Mouse (Mus musculus) erythroblast, embryonic 14.5 days (primary cell): ENCODE data around the gene Atic. TPM values are rescaled to one million over a fixed set of nuclear protein-coding genes. Genes with fewer than 3 reads are reported as not detected.

ENCODE experiments used
- H3K27me3 ChIP-seq: 2 replicates; pipeline ENCODE4 v1.6.1; 2012; ENCODE audit warnings: inconsistent platforms; ENCODE audit not compliant: control insufficient read depth
- H3K36me3 ChIP-seq: 2 replicates; pipeline ENCODE4 v1.6.1; 2012; ENCODE audit warnings: mild to moderate bottlenecking, inconsistent platforms; ENCODE audit not compliant: control insufficient read depth
- H3K4me1 ChIP-seq: 2 replicates; pipeline ENCODE4 v1.6.1; 2012; ENCODE audit warnings: inconsistent platforms; ENCODE audit not compliant: control insufficient read depth
- H3K4me3 ChIP-seq: replicated peaks from 2 replicates; pipeline ENCODE3; 2012; ENCODE audit warnings: moderate library complexity, mild to moderate bottlenecking, inconsistent platforms
- H3K9me3 ChIP-seq: 2 replicates; pipeline ENCODE4 v1.6.1; 2012; ENCODE audit warnings: low read length, inconsistent platforms, mixed read lengths; ENCODE audit not compliant: control insufficient read depth
- GATA1 ChIP-seq: IDR thresholded peaks from 2 replicates; pipeline ENCODE4 v1.6.1; 2012; ENCODE audit warnings: low read length, inconsistent platforms, mixed read lengths
- TAL1 ChIP-seq: IDR thresholded peaks from 3 replicates; pipeline ENCODE4 v1.6.1; 2012; ENCODE audit warnings: low read length, inconsistent platforms, mixed read lengths
- polyA plus RNA-seq: library from polyadenylated mRNA; stranded (reverse); fragments of >175 nt; gene quantifications from 2 replicates; pipeline ENCODE4 v1.2.3, GENCODE M21; 2012

Atic gene
- polyA plus RNA-seq, 1 experiment: 0.68 TPM

GRCm38 (mm10) chr1:71609916-71610315, 53.0 kb downstream of the Atic start:
- H3K4me3 ChIP-seq: no peak overlapping the region
- H3K9me3 ChIP-seq: no peaks in the 10 kb centered on the region
- H3K27me3 ChIP-seq: no peaks in the 10 kb centered on the region
- TF ChIP-seq TAL1 (no peak), GATA1 (no peak)
- no peaks in the 10 kb centered on the region for H3K4me1 ChIP-seq
- H3K36me3 ChIP-seq: peaks cover 13% of the 10 kb centered on the region; the same call in 1 of the 2 replicates

DNA sequence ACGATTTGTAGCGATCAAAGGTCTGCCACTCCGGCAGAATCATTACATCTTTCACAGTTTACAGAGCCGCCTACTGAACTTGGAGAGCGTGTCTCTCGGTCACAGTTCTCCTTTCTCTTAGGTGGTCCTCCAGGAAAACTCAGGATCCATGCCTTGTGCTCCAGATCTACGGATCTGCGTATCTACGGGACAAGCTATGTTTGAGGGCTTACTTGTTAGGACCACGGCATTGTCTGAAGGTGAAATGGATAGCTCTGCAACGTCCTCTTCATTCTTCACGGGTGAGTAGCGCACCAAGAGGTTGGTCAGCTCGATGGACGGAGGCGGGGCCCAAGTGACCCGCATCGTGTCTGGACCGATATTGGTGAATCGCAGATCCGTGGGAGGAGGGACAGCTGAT, 55.3 kb downstream of the Atic start:
- H3K9me3 ChIP-seq: no peaks in the 10 kb centered on the region
- peaks cover 10% of the 10 kb centered on the region; the same call in 1 of the 2 replicates for H3K36me3 ChIP-seq
- no peaks in the 10 kb centered on the region for H3K27me3 ChIP-seq
- no peak overlapping the region for H3K4me3 ChIP-seq
- no peaks in the 10 kb centered on the region for H3K4me1 ChIP-seq
- no peak for TF ChIP-seq TAL1

- Histone ChIP-seq H3K27me3 (no peaks in the 10 kb centered on the region), H3K4me3 (no peak overlapping the region), H3K4me1 (no peaks in the 10 kb centered on the region), H3K9me3 (no peaks in the 10 kb centered on the region), H3K36me3 (peaks cover 10% of the 10 kb centered on the region; the same call in 1 of the 2 replicates)
- TF ChIP-seq GATA1: no peak
- no peak for TF ChIP-seq TAL1
Measured at GRCm38 (mm10) chr1:71614545-71615246, 57.7 kb downstream of the Atic start.

GRCm38 (mm10) chr1:71621526-71621925, 64.6 kb downstream of the Atic start:
- Histone ChIP-seq H3K4me3 (no peak overlapping the region), H3K9me3 (no peaks in the 10 kb centered on the region), H3K4me1 (no peaks in the 10 kb centered on the region), H3K27me3 (no peaks in the 10 kb centered on the region), H3K36me3 (peaks cover 11% of the 10 kb centered on the region; the same call in 1 of the 2 replicates)
- no peak for TF ChIP-seq GATA1
- TF ChIP-seq TAL1: no peak

GRCm38 (mm10) chr1:71623625-71624024, 66.7 kb downstream of the Atic start:
- no peak overlapping the region for H3K4me3 ChIP-seq
- no peaks in the 10 kb centered on the region for H3K9me3 ChIP-seq
- H3K4me1 ChIP-seq: no peaks in the 10 kb centered on the region
- no peaks in the 10 kb centered on the region for H3K27me3 ChIP-seq
- peaks cover 13% of the 10 kb centered on the region; the same call in 1 of the 2 replicates for H3K36me3 ChIP-seq
- no peak for TF ChIP-seq TAL1
- TF ChIP-seq GATA1: no peak

Other genes starting within 250 kb of the Atic start
- not detected in 2 replicates for gene Abca12, start 142.2 kb upstream of the Atic start, polyA plus RNA-seq
- gene Fn1, start 96.0 kb downstream of the Atic start, polyA plus RNA-seq: 0.28 and 0.36 TPM in 2 replicates